Mouse (Mus musculus): ENCODE data around the gene Rsbn1l. TPM values are rescaled to one million over a fixed set of nuclear protein-coding genes. Genes with fewer than 3 reads are reported as not detected.
A peak's percentile ranks its signal among the peaks of the same experiment; 100 is the strongest.

The Rsbn1l gene
- polyA plus RNA-seq, 1 experiment: 9.5 TPM

GRCm38 (mm10) chr5:20884036-20884620 lies 72.1 kb downstream of the Rsbn1l start:
- DNase-seq (ENCODE audit: low read depth): no peak

GRCm38 (mm10) chr5:20881915-20882800 lies 74.0 kb downstream of the Rsbn1l start, which contains the start of the genes Phtf2 and Tmem60:
Phtf2 (minus strand) TSS chr5:20882124.
Tmem60 (plus strand) TSS chr5:20882191.
- DNase-seq (ENCODE audit: low read depth): peak; percentile 100
- TF ChIP-seq CTCF (IDR thresholded peaks at IDR 0.05; ENCODE audit: borderline replicate concordance, extremely low read depth, insufficient read depth, insufficient read length): no peak
- peak; percentile 99 for TF ChIP-seq POLR2A (IDR thresholded peaks at IDR 0.05; ENCODE audit: borderline replicate concordance, extremely low read depth, insufficient read depth, insufficient read length, poor library complexity, severe bottlenecking)

More at GRCm38 (mm10) chr5:20884036-20884620, 72.1 kb downstream of the Rsbn1l start:
- TF ChIP-seq CTCF (IDR thresholded peaks at IDR 0.05; ENCODE audit: borderline replicate concordance, extremely low read depth, insufficient read depth, insufficient read length) (no peak), POLR2A (IDR thresholded peaks at IDR 0.05; ENCODE audit: borderline replicate concordance, extremely low read depth, insufficient read depth, insufficient read length, poor library complexity, severe bottlenecking) (no peak)

GRCm38 (mm10) chr5:20880797-20881775 lies 75.1 kb downstream of the Rsbn1l start:
- no peak for TF ChIP-seq CTCF (IDR thresholded peaks at IDR 0.05; ENCODE audit: borderline replicate concordance, extremely low read depth, insufficient read depth, insufficient read length)
- no peak for TF ChIP-seq POLR2A (IDR thresholded peaks at IDR 0.05; ENCODE audit: borderline replicate concordance, extremely low read depth, insufficient read depth, insufficient read length, poor library complexity, severe bottlenecking)
- peak; percentile 71 for DNase-seq (ENCODE audit: low read depth)

- TF ChIP-seq CTCF (IDR thresholded peaks at IDR 0.05; ENCODE audit: borderline replicate concordance, extremely low read depth, insufficient read depth, insufficient read length) (no peak), POLR2A (IDR thresholded peaks at IDR 0.05; ENCODE audit: borderline replicate concordance, extremely low read depth, insufficient read depth, insufficient read length, poor library complexity, severe bottlenecking) (no peak)
- DNase-seq (ENCODE audit: low read depth): no peak
These were observed 75.8 kb downstream of the Rsbn1l start for GRCm38 (mm10) chr5:20880386-20880785.

DNA sequence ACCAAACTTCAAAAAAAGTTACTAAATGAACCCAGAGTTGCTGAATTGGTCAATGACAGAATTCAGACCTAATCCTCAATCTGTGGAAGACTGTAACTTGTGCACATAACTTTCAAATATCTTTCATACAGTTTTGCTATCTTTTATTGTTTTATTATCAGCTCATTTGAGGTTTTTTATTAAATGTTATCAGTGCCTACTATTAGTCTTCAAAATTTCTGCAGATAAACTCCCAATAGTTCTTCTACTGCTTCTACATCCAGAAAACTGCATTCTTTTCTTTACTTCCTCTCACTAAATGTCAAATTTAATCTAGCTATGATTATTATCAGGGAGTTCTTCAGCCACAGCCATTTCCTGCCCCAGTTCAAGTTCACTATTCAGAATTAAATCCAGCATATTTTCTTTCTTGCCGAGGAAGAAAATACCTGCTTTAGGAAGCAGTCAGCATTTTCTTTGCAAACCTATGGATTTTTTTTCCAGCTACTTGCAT lies 79.2 kb downstream of the Rsbn1l start:
- no peak for DNase-seq (ENCODE audit: low read depth)
- TF ChIP-seq CTCF (IDR thresholded peaks at IDR 0.05; ENCODE audit: borderline replicate concordance, extremely low read depth, insufficient read depth, insufficient read length) (no peak), POLR2A (IDR thresholded peaks at IDR 0.05; ENCODE audit: borderline replicate concordance, extremely low read depth, insufficient read depth, insufficient read length, poor library complexity, severe bottlenecking) (no peak)

GRCm38 (mm10) chr5:20873146-20873545 lies 83.1 kb downstream of the Rsbn1l start:
- DNase-seq (ENCODE audit: low read depth): no peak

GRCm38 (mm10) chr5:20865193-20865755 lies 90.9 kb downstream of the Rsbn1l start:
- no peak for DNase-seq (ENCODE audit: low read depth)
- TF ChIP-seq POLR2A (IDR thresholded peaks at IDR 0.05; ENCODE audit: borderline replicate concordance, extremely low read depth, insufficient read depth, insufficient read length, poor library complexity, severe bottlenecking): no peak

More at GRCm38 (mm10) chr5:20873146-20873545, 83.1 kb downstream of the Rsbn1l start:
- TF ChIP-seq POLR2A (IDR thresholded peaks at IDR 0.05; ENCODE audit: borderline replicate concordance, extremely low read depth, insufficient read depth, insufficient read length, poor library complexity, severe bottlenecking) (no peak), CTCF (IDR thresholded peaks at IDR 0.05; ENCODE audit: borderline replicate concordance, extremely low read depth, insufficient read depth, insufficient read length) (no peak)

DNA sequence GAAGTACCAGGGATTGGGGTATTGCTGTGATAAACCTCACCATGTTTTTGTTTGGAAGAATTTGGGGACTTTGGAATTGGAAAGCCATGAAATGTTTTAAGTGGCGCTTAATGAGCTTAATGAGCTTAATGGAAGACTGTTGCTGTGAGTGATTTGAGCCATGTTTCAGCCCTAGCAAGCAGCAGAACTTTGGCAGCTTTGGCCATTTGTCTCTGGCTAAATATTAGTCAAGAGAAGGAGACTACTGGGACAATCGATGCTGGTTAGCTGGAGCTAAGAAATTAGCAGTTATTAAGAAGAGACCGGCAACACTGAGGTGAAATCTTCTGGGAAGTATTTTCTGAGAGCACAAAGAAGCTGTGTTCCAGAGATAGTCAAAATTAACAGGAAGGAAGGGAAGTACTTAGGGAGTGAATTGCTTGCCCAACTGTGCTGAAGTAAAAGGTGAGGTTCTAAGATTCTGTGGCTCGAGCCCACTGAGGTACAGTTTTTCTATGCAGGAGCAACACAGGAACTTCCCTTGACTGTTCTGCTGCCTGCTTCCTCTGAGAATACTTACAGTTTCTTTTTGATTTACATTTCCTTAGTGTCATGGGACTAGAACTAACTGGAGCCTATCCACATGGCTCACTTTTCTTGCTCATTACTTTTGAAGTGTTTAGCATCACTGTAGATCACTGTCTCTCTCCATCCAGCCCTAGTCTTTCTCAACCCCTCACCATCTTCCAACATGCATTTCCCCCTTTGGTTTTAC lies 91.8 kb downstream of the Rsbn1l start:
- DNase-seq (ENCODE audit: low read depth): peak; percentile 30
- no peak for TF ChIP-seq CTCF (IDR thresholded peaks at IDR 0.05; ENCODE audit: borderline replicate concordance, extremely low read depth, insufficient read depth, insufficient read length)
- no peak for TF ChIP-seq POLR2A (IDR thresholded peaks at IDR 0.05; ENCODE audit: borderline replicate concordance, extremely low read depth, insufficient read depth, insufficient read length, poor library complexity, severe bottlenecking)

DNA sequence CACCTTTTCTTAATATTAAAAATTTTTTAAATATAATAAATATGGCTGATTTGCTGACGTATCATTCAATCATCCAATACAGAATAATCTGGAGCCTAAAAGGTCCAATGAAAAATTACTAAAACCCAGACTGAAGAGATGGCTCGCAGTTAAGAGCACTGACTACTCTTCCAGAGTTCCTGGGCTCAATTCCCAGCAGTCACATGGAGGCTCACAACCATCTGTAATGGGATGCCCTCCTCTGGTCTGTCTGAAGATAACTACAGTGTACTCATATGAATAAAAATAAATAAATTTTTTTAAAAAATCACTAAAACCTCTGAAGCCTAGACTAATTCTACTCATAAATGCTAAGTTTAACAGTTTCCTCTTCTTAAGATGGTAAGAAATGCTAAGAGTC lies 94.3 kb downstream of the Rsbn1l start:
- TF ChIP-seq POLR2A (IDR thresholded peaks at IDR 0.05; ENCODE audit: borderline replicate concordance, extremely low read depth, insufficient read depth, insufficient read length, poor library complexity, severe bottlenecking): no peak
- no peak for TF ChIP-seq CTCF (IDR thresholded peaks at IDR 0.05; ENCODE audit: borderline replicate concordance, extremely low read depth, insufficient read depth, insufficient read length)
- no peak for DNase-seq (ENCODE audit: low read depth)

- no peak for DNase-seq (ENCODE audit: low read depth)
- TF ChIP-seq POLR2A (IDR thresholded peaks at IDR 0.05; ENCODE audit: borderline replicate concordance, extremely low read depth, insufficient read depth, insufficient read length, poor library complexity, severe bottlenecking): no peak
- TF ChIP-seq CTCF (IDR thresholded peaks at IDR 0.05; ENCODE audit: borderline replicate concordance, extremely low read depth, insufficient read depth, insufficient read length): no peak
These were observed 95.6 kb downstream of the Rsbn1l start for GRCm38 (mm10) chr5:20860565-20860964.

Data from brain, embryonic 14.5 days (tissue).